Mouse (Mus musculus): ENCODE measurements at regions not wholly inside any gene's neighbourhood (a gene's known extent, or its start where the extent isn't known, plus 50 kb on each side); places are given as distances from the start of the nearest gene placed in this dataset.

DNA sequence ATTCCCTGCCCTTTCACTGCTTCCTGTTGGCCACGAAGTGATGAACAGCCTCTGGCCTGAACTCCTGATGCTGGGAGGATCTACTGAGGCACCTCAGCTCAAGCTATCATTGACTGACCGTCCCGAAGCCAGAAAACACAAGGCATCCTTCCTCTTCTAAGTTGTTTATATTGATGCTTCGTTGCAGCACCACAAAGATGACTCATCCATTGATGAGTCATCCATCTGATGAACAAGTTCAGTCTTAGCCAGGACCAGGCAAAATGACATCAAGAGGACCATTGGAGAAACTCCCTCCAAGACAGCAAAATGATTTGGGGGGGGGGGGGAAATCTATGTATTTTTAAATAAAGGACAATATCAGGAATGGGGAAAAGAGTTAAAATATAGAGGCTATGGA is 144.5 kb downstream of the Rab28 start:
- no peak for ATAC-seq
- Histone ChIP-seq H3K9ac (ENCODE audit: low read depth, low read length) (no peak overlapping the region), H3K9me3 (ENCODE audit: control insufficient read depth, low read length) (no peaks in the 10 kb centered on the region), H3K27me3 (replicated peaks; ENCODE audit: control insufficient read depth, insufficient read depth, low read length) (no peaks in the 10 kb centered on the region), H3K4me2 (ENCODE audit: low read depth, low read length) (no peak overlapping the region), H3K4me1 (ENCODE audit: control insufficient read depth, insufficient read depth, low read length) (no peaks in the 10 kb centered on the region), H3K36me3 (ENCODE audit: control insufficient read depth, insufficient read depth, low read length) (no peaks in the 10 kb centered on the region), H3K27ac (ENCODE audit: low read length) (no peak overlapping the region), H3K4me3 (ENCODE audit: low read length) (no peak overlapping the region)
- WGBS = 67% methylated on average over 4 of the region's 4 CpGs

DNA sequence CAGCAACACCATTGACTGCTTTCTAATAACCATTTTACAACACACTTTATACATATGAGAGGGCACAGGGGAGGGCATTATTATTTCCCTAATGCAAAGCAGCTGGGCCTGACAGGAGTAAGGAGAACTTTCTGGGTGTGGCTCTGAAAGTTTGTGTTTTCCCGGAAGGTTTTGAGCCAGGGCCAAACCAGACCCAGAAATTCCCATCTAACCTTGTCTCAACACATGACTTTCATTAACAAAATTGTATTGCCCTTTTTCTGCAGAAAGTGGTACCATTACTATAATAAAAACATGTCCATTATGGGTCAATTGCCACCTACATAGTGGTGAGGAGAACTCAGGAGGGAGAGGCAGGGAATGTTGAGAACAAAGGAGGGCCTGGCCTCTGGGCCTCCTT is 145.7 kb downstream of the Rab28 start:
- no peaks in the 10 kb centered on the region for H3K4me1 ChIP-seq (ENCODE audit: control insufficient read depth, insufficient read depth, low read length)
- no peaks in the 10 kb centered on the region for H3K36me3 ChIP-seq (ENCODE audit: control insufficient read depth, insufficient read depth, low read length)
- H3K27me3 ChIP-seq (replicated peaks; ENCODE audit: control insufficient read depth, insufficient read depth, low read length) = no peaks in the 10 kb centered on the region
- no peak overlapping the region for H3K4me2 ChIP-seq (ENCODE audit: low read depth, low read length)
- ATAC-seq = no peak
- no peaks in the 10 kb centered on the region for H3K9me3 ChIP-seq (ENCODE audit: control insufficient read depth, low read length)
- 62% methylated on average over 1 of the region's 1 CpGs for WGBS
- H3K4me3 ChIP-seq (ENCODE audit: low read length) = no peak overlapping the region
- H3K27ac ChIP-seq (ENCODE audit: low read length) = no peak overlapping the region
- H3K9ac ChIP-seq (ENCODE audit: low read depth, low read length) = no peak overlapping the region

DNA sequence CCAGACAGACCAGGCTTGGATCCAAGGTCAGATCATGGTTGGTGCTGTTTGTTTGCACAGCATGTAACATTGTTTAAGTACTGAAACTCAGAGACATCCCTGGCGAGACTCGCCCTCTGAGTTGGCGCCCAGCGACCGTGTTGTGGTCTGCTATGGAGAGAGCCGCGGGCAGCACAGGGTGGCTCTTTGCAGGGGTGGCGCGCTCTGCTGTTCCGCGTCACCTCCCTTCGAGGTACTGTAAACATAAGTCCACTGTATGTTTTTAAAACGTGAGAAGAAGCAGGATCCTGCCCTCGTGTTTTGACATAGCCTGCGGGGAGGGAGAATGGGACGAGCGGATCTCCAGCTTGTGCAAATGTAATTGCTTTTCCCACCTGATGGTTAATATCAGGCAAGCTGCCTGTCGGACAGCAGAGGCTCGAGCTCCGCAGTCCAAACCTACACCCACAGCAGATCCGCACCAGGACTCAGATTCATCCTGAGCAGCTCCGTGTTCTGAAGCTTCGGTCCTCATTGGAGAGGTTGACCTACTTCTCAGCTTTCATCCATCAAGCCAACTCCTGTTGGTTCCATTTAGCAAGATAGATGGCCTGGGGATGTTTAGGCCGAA is 151.2 kb downstream of the Rab28 start:
- WGBS = 24% methylated on average over 24 of the region's 24 CpGs
- ATAC-seq = peak; percentile 60
- H3K4me2 ChIP-seq (ENCODE audit: low read depth, low read length) = peak overlapping the region; percentile 67
- H3K27me3 ChIP-seq (replicated peaks; ENCODE audit: control insufficient read depth, insufficient read depth, low read length) = no peaks in the 10 kb centered on the region
- H3K9me3 ChIP-seq (ENCODE audit: control insufficient read depth, low read length) = no peaks in the 10 kb centered on the region
- no peaks in the 10 kb centered on the region for H3K36me3 ChIP-seq (ENCODE audit: control insufficient read depth, insufficient read depth, low read length)
- H3K27ac ChIP-seq (ENCODE audit: low read length) = no peak overlapping the region
- H3K4me3 ChIP-seq (ENCODE audit: low read length) = peak overlapping the region; percentile 30
- no peaks in the 10 kb centered on the region for H3K4me1 ChIP-seq (ENCODE audit: control insufficient read depth, insufficient read depth, low read length)
- H3K9ac ChIP-seq (ENCODE audit: low read depth, low read length) = 0 out of 2 replicates have a peak overlapping the region, but pooled peaks have one; percentile 25

DNA sequence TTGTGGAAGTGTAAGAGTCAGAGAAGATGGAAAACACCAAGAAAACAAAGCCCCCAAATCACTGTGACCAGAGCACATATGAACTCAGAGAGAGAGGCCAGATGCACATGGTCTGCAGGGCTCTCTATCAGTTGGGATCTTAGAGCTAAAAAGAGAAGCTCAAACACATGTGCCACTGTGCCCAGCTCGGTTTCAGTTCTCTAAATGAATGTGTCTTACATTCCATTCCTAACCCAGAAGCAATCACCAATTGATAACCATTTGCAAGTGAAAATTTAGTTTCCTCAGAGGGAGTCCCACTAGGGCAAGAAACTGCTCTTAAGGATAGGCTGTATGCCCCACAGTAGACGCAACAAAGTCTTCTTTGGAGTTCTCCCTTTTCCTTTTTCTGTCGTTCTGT is 153.6 kb downstream of the Rab28 start:
- no peak for ATAC-seq
- Histone ChIP-seq H3K27me3 (replicated peaks; ENCODE audit: control insufficient read depth, insufficient read depth, low read length) (no peaks in the 10 kb centered on the region), H3K36me3 (ENCODE audit: control insufficient read depth, insufficient read depth, low read length) (no peaks in the 10 kb centered on the region), H3K27ac (ENCODE audit: low read length) (no peak overlapping the region), H3K4me3 (ENCODE audit: low read length) (no peak overlapping the region), H3K9ac (ENCODE audit: low read depth, low read length) (no peak overlapping the region), H3K4me2 (ENCODE audit: low read depth, low read length) (no peak overlapping the region), H3K4me1 (ENCODE audit: control insufficient read depth, insufficient read depth, low read length) (no peaks in the 10 kb centered on the region), H3K9me3 (ENCODE audit: control insufficient read depth, low read length) (no peaks in the 10 kb centered on the region)
- 83% methylated on average over 3 of the region's 3 CpGs for WGBS

DNA sequence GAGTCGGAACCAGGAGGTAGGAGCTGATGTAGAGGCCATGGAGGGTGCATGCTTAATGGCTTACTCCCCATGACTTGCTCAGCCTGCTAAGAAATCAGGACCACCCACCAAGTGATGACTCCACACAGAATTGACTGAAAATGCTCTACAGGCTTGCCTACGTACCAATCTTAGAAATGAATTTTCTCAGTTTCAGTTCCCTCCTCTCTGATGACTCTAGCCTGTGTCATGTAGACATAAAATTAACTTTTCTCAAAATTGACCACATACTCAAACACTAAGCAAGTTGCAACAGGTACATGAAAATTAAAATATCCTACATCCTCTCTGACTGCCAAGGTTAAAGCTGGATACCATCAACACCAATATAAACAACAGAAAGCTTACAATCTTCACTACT is 157.9 kb downstream of the Rab28 start:
- Histone ChIP-seq H3K4me3 (ENCODE audit: low read length) (no peak overlapping the region), H3K4me1 (ENCODE audit: control insufficient read depth, insufficient read depth, low read length) (peaks cover 6% of the 10 kb centered on the region; the same call in 1 of the 2 replicates), H3K27ac (ENCODE audit: low read length) (no peak overlapping the region), H3K27me3 (replicated peaks; ENCODE audit: control insufficient read depth, insufficient read depth, low read length) (no peaks in the 10 kb centered on the region), H3K36me3 (ENCODE audit: control insufficient read depth, insufficient read depth, low read length) (no peaks in the 10 kb centered on the region), H3K9me3 (ENCODE audit: control insufficient read depth, low read length) (no peaks in the 10 kb centered on the region), H3K4me2 (ENCODE audit: low read depth, low read length) (no peak overlapping the region), H3K9ac (ENCODE audit: low read depth, low read length) (no peak overlapping the region)
- ATAC-seq = no peak
- WGBS = 76% methylated on average over 2 of the region's 2 CpGs

DNA sequence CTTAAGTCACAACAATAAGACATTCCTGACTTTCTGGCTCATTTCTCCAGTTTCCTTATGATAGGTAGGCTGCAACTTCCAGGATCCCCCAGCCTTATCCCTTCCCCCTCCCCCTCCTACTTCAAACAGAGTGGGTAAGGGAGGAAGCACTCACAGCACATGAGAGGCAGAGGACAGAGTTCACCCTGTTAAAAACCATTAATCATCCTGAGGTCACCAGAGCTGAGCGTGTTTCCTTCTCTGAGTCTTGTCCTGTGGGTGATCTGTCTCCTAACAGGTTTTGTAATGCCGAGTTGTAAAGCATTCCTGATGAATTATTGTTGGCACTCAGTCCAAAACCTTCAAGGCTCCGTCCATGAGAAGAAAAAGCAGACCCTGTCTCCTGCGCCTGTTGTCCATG is 161.0 kb downstream of the Rab28 start:
- H3K36me3 ChIP-seq (ENCODE audit: control insufficient read depth, insufficient read depth, low read length) = no peaks in the 10 kb centered on the region
- H3K9ac ChIP-seq (ENCODE audit: low read depth, low read length) = no peak overlapping the region
- no peak overlapping the region for H3K4me3 ChIP-seq (ENCODE audit: low read length)
- H3K27me3 ChIP-seq (replicated peaks; ENCODE audit: control insufficient read depth, insufficient read depth, low read length) = no peaks in the 10 kb centered on the region
- H3K9me3 ChIP-seq (ENCODE audit: control insufficient read depth, low read length) = no peaks in the 10 kb centered on the region
- ATAC-seq = peak; percentile 77
- no peak overlapping the region for H3K27ac ChIP-seq (ENCODE audit: low read length)
- 19% methylated on average over 4 of the region's 4 CpGs for WGBS
- no peak overlapping the region for H3K4me2 ChIP-seq (ENCODE audit: low read depth, low read length)
- peaks cover 6% of the 10 kb centered on the region; the same call in 1 of the 2 replicates for H3K4me1 ChIP-seq (ENCODE audit: control insufficient read depth, insufficient read depth, low read length)

DNA sequence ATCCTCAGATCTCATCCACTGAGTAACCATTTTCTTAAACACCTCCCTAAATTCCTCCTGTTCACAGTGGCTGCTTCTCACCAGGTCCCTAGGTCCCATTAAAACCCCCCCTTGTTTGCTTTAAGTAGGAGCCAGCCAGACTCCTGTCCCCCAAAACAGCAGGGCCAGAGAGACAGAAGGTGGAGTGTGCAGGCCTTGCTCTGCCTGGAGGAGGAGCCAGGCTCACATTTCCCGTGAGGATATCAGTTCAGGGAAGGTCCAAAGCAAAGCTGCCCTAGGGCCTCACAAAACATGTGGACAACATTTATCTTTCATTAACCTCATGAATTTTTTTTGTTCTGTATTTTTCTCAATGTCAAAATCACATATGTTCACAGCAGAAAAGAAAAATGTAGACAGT is 167.2 kb downstream of the Rab28 start:
- Histone ChIP-seq H3K27ac (ENCODE audit: low read length) (no peak overlapping the region), H3K9me3 (ENCODE audit: control insufficient read depth, low read length) (no peaks in the 10 kb centered on the region), H3K27me3 (replicated peaks; ENCODE audit: control insufficient read depth, insufficient read depth, low read length) (no peaks in the 10 kb centered on the region), H3K9ac (ENCODE audit: low read depth, low read length) (no peak overlapping the region), H3K4me1 (ENCODE audit: control insufficient read depth, insufficient read depth, low read length) (no peaks in the 10 kb centered on the region), H3K36me3 (ENCODE audit: control insufficient read depth, insufficient read depth, low read length) (no peaks in the 10 kb centered on the region), H3K4me2 (ENCODE audit: low read depth, low read length) (no peak overlapping the region), H3K4me3 (ENCODE audit: low read length) (no peak overlapping the region)
- 8% methylated on average over 1 of the region's 1 CpGs for WGBS
- ATAC-seq = no peak

DNA sequence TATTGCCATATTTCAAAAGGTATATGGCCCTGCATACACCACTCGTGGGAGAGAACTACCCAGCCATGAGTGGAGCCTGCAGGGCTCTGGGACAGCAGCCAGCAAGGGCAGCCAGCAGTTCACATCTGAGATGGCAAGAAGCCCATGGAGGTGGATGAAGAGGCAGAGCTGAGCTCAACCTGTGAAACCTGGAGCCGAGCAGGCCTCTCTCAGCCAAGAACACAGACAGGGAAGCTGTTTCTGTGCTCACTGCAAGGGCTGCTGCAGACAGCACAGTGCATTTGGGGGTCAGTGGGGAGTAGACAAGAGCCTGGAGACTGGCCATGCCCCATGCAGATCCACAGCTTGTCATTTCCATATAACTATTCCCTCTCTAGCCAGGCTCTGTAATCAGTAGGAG is 173.4 kb downstream of the Rab28 start:
- Histone ChIP-seq H3K9ac (ENCODE audit: low read depth, low read length) (no peak overlapping the region), H3K4me2 (ENCODE audit: low read depth, low read length) (no peak overlapping the region), H3K27ac (ENCODE audit: low read length) (no peak overlapping the region; the same call in 1 of the 2 replicates), H3K4me3 (ENCODE audit: low read length) (no peak overlapping the region), H3K36me3 (ENCODE audit: control insufficient read depth, insufficient read depth, low read length) (no peaks in the 10 kb centered on the region), H3K27me3 (replicated peaks; ENCODE audit: control insufficient read depth, insufficient read depth, low read length) (no peaks in the 10 kb centered on the region), H3K9me3 (ENCODE audit: control insufficient read depth, low read length) (no peaks in the 10 kb centered on the region), H3K4me1 (ENCODE audit: control insufficient read depth, insufficient read depth, low read length) (no peaks in the 10 kb centered on the region)
- ATAC-seq = peak; percentile 38; the same call in 1 of the 2 replicates
- 64% methylated on average over 2 of the region's 2 CpGs for WGBS
